Mouse (Mus musculus): ENCODE data around the gene Plxnd1. TPM values are rescaled to one million over a fixed set of nuclear protein-coding genes. Genes with fewer than 3 reads are reported as not detected.

The Plxnd1 gene
- polyA plus RNA-seq, 1 experiment from 2014 or later, result 4.2 TPM

DNA sequence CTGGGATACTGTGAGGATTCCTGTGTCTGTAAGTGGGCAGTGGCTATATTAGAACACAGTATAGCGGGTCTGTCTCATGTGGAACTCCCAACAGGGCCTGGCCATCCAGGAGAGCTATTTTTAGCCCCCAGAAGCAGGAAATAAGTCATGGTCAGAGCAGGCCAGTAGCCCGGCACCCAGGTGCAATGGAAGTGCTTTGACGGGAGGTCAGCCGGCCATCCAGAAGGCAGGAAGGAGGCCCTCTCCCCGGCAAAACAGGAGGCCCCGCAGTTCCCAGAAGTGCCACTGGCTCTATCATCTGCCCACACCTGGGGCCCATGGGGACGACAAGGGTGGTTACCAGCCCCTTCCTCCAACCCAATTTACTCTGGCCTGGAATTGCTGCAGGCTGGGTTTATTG lies 9.3 kb upstream of the Plxnd1 start:
- 41% methylated on average over 7 of the region's 7 CpGs for WGBS
- H3K27ac ChIP-seq (ENCODE audit: low read depth, low read length), result no peak overlapping the region
- no peak overlapping the region for H3K4me3 ChIP-seq (ENCODE audit: low read depth, low read length)
- no peaks in the 10 kb centered on the region for H3K4me1 ChIP-seq (ENCODE audit: control insufficient read depth, insufficient read depth, low read length)
- H3K9ac ChIP-seq (replicated peaks; ENCODE audit: low read depth, low read length), result no peak overlapping the region
- H3K36me3 ChIP-seq (ENCODE audit: control insufficient read depth, insufficient read depth, low read length), result no peaks in the 10 kb centered on the region
- H3K9me3 ChIP-seq (ENCODE audit: control insufficient read depth, low read length), result no peaks in the 10 kb centered on the region
- no peak overlapping the region for H3K4me2 ChIP-seq (ENCODE audit: low read depth, low read length)
- no peak for ATAC-seq (ENCODE audit: low read depth)
- H3K27me3 ChIP-seq (ENCODE audit: control insufficient read depth, insufficient read depth, low read length), result no peaks in the 10 kb centered on the region

DNA sequence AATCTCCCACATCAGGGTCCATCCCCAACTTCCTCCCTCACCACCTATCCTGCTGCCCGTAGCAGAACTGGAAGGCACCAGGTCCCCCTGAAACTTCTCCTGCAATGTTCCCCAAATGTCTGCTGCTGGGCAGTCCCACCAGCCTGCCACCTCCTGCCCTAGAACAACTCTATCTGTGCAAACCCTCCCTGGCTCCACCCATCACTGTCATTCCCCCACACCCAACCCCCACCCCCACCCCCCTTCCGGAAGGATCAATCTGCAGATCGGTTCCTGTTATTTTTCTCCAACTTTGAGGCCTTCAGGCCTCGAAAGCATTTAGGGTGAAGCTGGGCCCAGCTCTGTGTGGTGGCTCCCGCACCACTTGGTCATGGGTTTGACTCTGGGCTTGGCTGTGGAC lies 8.7 kb upstream of the Plxnd1 start:
- Histone ChIP-seq H3K9me3 (ENCODE audit: control insufficient read depth, low read length) (no peaks in the 10 kb centered on the region), H3K27me3 (ENCODE audit: control insufficient read depth, insufficient read depth, low read length) (no peaks in the 10 kb centered on the region), H3K9ac (replicated peaks; ENCODE audit: low read depth, low read length) (no peak overlapping the region), H3K4me2 (ENCODE audit: low read depth, low read length) (no peak overlapping the region), H3K36me3 (ENCODE audit: control insufficient read depth, insufficient read depth, low read length) (no peaks in the 10 kb centered on the region), H3K4me1 (ENCODE audit: control insufficient read depth, insufficient read depth, low read length) (no peaks in the 10 kb centered on the region), H3K27ac (ENCODE audit: low read depth, low read length) (no peak overlapping the region), H3K4me3 (ENCODE audit: low read depth, low read length) (no peak overlapping the region)
- ATAC-seq (ENCODE audit: low read depth), result no peak
- WGBS, result 78% methylated on average over 5 of the region's 5 CpGs

DNA sequence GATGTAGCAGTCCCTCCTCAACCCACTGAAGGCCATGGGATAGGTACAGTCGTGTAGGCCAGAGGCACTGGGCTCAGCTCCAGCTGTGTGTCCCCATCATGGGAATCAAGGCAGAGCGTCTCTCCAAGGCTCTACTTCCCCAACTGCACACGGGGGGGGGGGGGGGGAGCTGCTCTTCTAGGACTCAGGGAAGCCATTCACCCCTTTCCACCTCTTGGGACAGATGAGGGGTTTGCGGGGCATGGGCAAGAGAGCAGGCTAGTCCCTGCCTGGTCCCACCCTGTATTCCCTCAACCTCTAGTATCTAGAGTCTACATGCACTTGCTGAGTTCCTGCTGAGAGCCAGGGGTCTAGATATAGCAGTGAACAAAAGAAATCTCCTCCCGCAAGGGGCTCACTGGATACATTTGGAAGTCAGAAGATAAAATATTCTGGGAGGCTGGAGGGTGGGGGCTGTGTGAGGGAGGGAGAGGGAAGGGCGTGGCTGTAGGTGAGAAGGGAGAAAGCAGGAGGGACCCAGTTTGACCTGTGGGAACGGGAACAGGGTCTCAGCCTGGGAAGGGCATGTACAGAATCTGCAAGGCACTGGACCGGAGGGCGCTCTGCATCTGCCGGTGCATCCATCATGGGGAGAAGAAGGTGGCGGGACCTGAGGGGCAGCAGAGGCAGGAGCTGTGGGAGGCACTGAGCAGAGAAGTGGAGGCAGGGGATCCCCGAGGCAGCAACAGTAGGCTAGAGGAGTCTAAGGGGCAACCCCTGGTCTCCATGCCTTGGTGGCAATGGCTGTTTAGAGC lies 7.7 kb upstream of the Plxnd1 start:
- 78% methylated on average over 11 of the region's 12 CpGs for WGBS
- ATAC-seq (ENCODE audit: low read depth), result no peak

DNA sequence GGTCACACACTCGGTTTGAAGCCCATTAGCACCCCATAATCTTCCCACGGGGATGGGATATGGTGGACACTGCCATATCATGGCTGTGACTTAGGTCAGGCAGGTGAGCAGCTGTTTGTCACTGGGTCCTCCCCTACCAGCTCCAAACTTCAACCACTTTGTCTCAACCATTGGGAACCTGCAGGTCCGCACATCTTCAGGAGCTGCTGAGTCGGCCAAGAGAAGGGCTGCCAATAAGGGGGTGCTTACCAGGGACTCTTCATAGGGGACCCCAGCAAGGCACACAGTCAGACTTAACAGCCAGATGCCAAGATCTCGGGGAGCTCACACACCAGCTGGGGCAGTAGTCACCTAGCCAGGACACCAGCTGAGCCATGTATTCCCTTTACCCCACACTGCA lies 6.0 kb upstream of the Plxnd1 start:
- no peaks in the 10 kb centered on the region for H3K27me3 ChIP-seq (ENCODE audit: control insufficient read depth, insufficient read depth, low read length)
- H3K4me3 ChIP-seq (ENCODE audit: low read depth, low read length), result no peak overlapping the region
- no peaks in the 10 kb centered on the region for H3K36me3 ChIP-seq (ENCODE audit: control insufficient read depth, insufficient read depth, low read length)
- H3K9ac ChIP-seq (replicated peaks; ENCODE audit: low read depth, low read length), result no peak overlapping the region
- no peaks in the 10 kb centered on the region for H3K9me3 ChIP-seq (ENCODE audit: control insufficient read depth, low read length)
- no peak overlapping the region for H3K4me2 ChIP-seq (ENCODE audit: low read depth, low read length)
- 86% methylated on average over 5 of the region's 5 CpGs for WGBS
- ATAC-seq (ENCODE audit: low read depth), result no peak
- H3K4me1 ChIP-seq (ENCODE audit: control insufficient read depth, insufficient read depth, low read length), result no peaks in the 10 kb centered on the region
- H3K27ac ChIP-seq (ENCODE audit: low read depth, low read length), result no peak overlapping the region

More for the DNA sequence above, 7.7 kb upstream of the Plxnd1 start:
- H3K27ac ChIP-seq (ENCODE audit: low read depth, low read length), result no peak overlapping the region
- no peaks in the 10 kb centered on the region for H3K9me3 ChIP-seq (ENCODE audit: control insufficient read depth, low read length)
- H3K9ac ChIP-seq (replicated peaks; ENCODE audit: low read depth, low read length), result no peak overlapping the region
- H3K4me3 ChIP-seq (ENCODE audit: low read depth, low read length), result no peak overlapping the region
- H3K36me3 ChIP-seq (ENCODE audit: control insufficient read depth, insufficient read depth, low read length), result no peaks in the 10 kb centered on the region
- no peaks in the 10 kb centered on the region for H3K27me3 ChIP-seq (ENCODE audit: control insufficient read depth, insufficient read depth, low read length)
- no peaks in the 10 kb centered on the region for H3K4me1 ChIP-seq (ENCODE audit: control insufficient read depth, insufficient read depth, low read length)
- no peak overlapping the region for H3K4me2 ChIP-seq (ENCODE audit: low read depth, low read length)

DNA sequence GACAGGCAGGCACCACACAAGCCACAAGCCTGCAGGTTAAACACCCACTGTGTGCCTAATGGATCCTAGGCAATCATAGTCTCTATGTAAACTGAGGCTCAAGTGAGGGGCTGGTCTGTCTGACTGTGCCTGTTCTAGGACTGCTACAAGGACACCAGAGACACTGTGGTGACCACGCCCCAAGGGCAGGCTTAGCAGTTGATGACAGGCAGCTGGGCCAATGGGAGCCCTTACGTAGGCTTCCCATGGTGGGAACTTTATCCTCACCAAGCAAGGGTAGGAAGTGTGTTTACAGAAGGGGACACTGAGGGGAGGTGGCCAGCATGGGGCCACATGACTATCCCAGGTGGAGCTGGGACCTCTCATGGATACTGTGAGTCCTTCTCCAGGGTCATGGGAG lies 4.4 kb upstream of the Plxnd1 start:
- Histone ChIP-seq H3K9me3 (ENCODE audit: control insufficient read depth, low read length) (no peaks in the 10 kb centered on the region), H3K4me3 (ENCODE audit: low read depth, low read length) (no peak overlapping the region), H3K27ac (ENCODE audit: low read depth, low read length) (no peak overlapping the region), H3K27me3 (ENCODE audit: control insufficient read depth, insufficient read depth, low read length) (peaks cover 4% of the 10 kb centered on the region), H3K4me1 (ENCODE audit: control insufficient read depth, insufficient read depth, low read length) (peaks cover 6% of the 10 kb centered on the region; the same call in 1 of the 2 replicates), H3K36me3 (ENCODE audit: control insufficient read depth, insufficient read depth, low read length) (no peaks in the 10 kb centered on the region), H3K9ac (replicated peaks; ENCODE audit: low read depth, low read length) (no peak overlapping the region), H3K4me2 (ENCODE audit: low read depth, low read length) (no peak overlapping the region)
- ATAC-seq (ENCODE audit: low read depth), result no peak
- WGBS, result 93% methylated on average over 2 of the region's 2 CpGs

DNA sequence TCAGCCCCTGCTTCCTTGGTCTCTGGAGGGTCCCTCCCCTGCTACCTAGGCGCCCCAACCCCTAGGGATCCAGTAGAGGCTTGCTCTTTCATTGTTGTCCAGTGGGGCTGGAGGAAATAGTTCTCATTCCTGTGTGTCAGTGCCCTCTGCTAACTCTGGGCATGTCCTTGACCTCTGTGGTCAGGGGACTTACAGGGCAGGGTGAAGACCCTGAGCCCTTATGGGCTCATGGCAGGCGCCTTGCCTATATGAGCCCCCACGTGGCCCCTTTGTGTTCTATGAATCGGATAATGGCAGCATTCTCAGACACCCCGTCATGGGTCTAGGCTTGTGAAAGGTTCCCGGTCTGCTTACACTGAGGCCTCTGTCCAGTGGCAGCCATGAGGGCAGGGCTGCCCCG lies 4.0 kb upstream of the Plxnd1 start:
- H3K27ac ChIP-seq (ENCODE audit: low read depth, low read length), result no peak overlapping the region
- H3K4me2 ChIP-seq (ENCODE audit: low read depth, low read length), result no peak overlapping the region
- H3K9me3 ChIP-seq (ENCODE audit: control insufficient read depth, low read length), result no peaks in the 10 kb centered on the region
- no peaks in the 10 kb centered on the region for H3K36me3 ChIP-seq (ENCODE audit: control insufficient read depth, insufficient read depth, low read length)
- peaks cover 8% of the 10 kb centered on the region for H3K4me1 ChIP-seq (ENCODE audit: control insufficient read depth, insufficient read depth, low read length)
- peaks cover 8% of the 10 kb centered on the region for H3K27me3 ChIP-seq (ENCODE audit: control insufficient read depth, insufficient read depth, low read length)
- no peak overlapping the region for H3K4me3 ChIP-seq (ENCODE audit: low read depth, low read length)
- ATAC-seq (ENCODE audit: low read depth), result no peak
- no peak overlapping the region for H3K9ac ChIP-seq (replicated peaks; ENCODE audit: low read depth, low read length)
- 66% methylated on average over 7 of the region's 7 CpGs for WGBS

DNA sequence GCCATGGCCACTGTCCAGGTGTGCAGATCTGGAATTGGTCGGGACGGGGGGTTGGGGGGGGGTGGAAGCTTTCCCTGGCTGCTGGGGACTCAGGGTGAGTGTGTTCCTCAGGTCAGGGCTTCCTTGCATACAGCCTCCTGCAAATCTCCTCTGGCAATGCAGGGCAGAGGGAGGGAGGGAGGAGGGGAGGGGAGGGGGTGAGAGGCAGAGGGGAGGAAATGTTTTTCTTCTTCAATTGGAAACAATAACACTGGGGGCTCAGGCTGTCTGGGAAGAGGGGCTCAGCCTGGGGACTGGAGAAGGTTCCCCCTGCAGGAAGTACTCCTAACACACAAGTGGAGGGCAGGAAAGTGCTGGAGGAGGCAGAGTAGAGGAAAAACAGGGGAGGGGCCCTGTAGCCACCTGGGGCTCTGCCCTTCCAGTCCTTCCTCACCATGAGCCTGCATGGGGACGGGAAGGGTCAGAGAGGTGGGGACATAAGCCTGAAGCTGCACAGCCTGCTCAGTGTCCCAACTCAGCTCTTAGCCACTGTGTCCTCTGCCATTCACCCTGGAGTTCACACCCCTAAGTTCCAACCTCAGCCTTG lies 3.0 kb upstream of the Plxnd1 start:
- Histone ChIP-seq H3K27ac (ENCODE audit: low read depth, low read length) (no peak overlapping the region), H3K9ac (replicated peaks; ENCODE audit: low read depth, low read length) (no peak overlapping the region), H3K27me3 (ENCODE audit: control insufficient read depth, insufficient read depth, low read length) (peaks cover 17% of the 10 kb centered on the region), H3K9me3 (ENCODE audit: control insufficient read depth, low read length) (no peaks in the 10 kb centered on the region), H3K4me3 (ENCODE audit: low read depth, low read length) (no peak overlapping the region), H3K4me1 (ENCODE audit: control insufficient read depth, insufficient read depth, low read length) (peaks cover 14% of the 10 kb centered on the region), H3K4me2 (ENCODE audit: low read depth, low read length) (no peak overlapping the region), H3K36me3 (ENCODE audit: control insufficient read depth, insufficient read depth, low read length) (no peaks in the 10 kb centered on the region)
- WGBS, result 32% methylated on average over 3 of the region's 3 CpGs
- no peak for ATAC-seq (ENCODE audit: low read depth)

DNA sequence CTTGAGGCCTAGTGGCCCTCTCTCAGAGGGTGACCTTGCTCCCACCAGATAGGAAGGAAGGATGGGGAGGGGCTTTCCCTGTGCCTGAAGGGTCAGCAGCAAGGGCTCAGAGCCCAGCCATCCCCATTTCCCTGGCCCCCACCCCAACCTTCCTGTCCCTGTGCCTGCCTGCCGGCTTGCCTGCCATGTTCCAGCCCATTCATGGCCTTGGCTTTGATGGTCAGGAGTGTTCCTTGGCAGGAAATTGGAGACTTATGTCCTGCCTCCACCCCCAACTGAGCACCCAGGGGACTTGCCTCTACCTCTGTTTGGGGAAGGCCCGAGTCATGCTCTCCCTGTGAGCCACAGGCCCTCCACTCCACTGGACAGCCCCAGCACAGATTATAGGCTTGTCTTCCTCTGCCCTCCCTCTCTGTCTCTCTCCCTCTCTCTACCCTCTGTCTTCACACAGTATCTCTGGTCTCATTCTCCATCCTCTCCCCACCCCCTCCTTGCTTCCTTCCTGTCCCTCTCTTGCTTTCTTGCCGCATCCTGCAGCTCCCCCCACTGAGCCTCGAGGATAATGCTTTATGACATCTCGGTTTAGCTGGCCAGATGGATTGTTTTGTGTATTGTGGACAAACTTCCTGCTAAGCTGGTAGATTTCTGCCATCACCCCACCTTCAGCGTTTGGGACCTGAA lies 1.5 kb upstream of the Plxnd1 start:
- WGBS, result 30% methylated on average over 6 of the region's 6 CpGs

DNA sequence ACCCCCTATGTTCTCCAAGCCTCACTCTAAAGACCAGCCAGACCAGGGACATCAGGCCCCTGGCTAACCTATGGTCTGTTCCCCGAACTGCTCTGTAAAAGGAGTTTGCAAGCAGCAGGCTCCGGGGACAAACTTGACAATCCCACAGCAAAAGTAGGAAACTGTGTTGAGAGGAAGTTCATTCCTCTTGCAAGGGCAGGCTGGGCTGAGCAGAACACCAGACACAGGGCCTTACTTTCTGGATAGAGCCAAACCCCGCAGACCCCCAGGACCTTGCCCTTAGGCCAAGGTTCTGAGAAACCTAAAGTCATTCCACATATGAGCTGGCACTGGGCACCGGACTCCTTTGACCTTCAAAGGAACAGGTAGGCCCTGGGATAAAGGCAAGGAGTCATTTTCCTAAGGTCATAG lies 731 bp upstream of the Plxnd1 start:
- peak overlapping the region; percentile 23; the same call in 1 of the 2 replicates for H3K27ac ChIP-seq (ENCODE audit: low read depth, low read length)
- H3K4me2 ChIP-seq (ENCODE audit: low read depth, low read length), result no peak overlapping the region; the same call in 1 of the 2 replicates
- H3K9ac ChIP-seq (replicated peaks; ENCODE audit: low read depth, low read length), result no peak overlapping the region
- H3K4me3 ChIP-seq (ENCODE audit: low read depth, low read length), result no peak overlapping the region
- peaks cover 23% of the 10 kb centered on the region for H3K27me3 ChIP-seq (ENCODE audit: control insufficient read depth, insufficient read depth, low read length)
- 63% methylated on average over 4 of the region's 4 CpGs for WGBS
- H3K9me3 ChIP-seq (ENCODE audit: control insufficient read depth, low read length), result no peaks in the 10 kb centered on the region
- no peak for ATAC-seq (ENCODE audit: low read depth)
- H3K36me3 ChIP-seq (ENCODE audit: control insufficient read depth, insufficient read depth, low read length), result no peaks in the 10 kb centered on the region
- peaks cover 14% of the 10 kb centered on the region for H3K4me1 ChIP-seq (ENCODE audit: control insufficient read depth, insufficient read depth, low read length)

More for the DNA sequence above, 1.5 kb upstream of the Plxnd1 start:
- Histone ChIP-seq H3K4me2 (ENCODE audit: low read depth, low read length) (no peak overlapping the region), H3K9ac (replicated peaks; ENCODE audit: low read depth, low read length) (no peak overlapping the region), H3K4me3 (ENCODE audit: low read depth, low read length) (no peak overlapping the region), H3K9me3 (ENCODE audit: control insufficient read depth, low read length) (no peaks in the 10 kb centered on the region), H3K36me3 (ENCODE audit: control insufficient read depth, insufficient read depth, low read length) (no peaks in the 10 kb centered on the region), H3K4me1 (ENCODE audit: control insufficient read depth, insufficient read depth, low read length) (peaks cover 14% of the 10 kb centered on the region), H3K27me3 (ENCODE audit: control insufficient read depth, insufficient read depth, low read length) (peaks cover 23% of the 10 kb centered on the region), H3K27ac (ENCODE audit: low read depth, low read length) (no peak overlapping the region; the same call in 1 of the 2 replicates)
- no peak for ATAC-seq (ENCODE audit: low read depth)
